Mouse (Mus musculus) cerebellum, postnatal 10 days (tissue): ENCODE measurements around the gene Hsp90ab1.

Source experiments
- DNase-seq, 2 experiments: peaks; one replicate each; pipeline ENCODE4 v3.0.0; 2021; ENCODE audit warnings: mixed read lengths in 2 of 2

The Hsp90ab1 gene

DNA sequence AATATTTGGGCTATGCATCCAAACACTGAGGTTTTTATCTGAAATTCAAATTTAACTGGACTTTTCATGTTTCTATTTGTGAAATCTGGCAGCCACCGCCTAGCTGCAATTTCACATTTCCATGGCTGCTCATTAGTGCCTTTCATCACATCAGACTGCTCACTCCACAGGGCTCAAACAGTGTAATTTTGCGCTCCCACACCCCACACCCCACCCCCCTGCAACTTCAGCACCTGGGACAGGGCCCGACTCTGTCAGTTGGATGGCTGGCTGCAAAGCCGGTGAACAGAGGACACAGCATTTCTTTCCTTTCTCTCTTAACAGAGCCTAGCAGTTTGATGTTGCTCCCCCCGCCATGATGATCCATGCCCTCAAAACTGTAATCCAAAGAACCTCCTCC is 36.8 kb downstream of the Hsp90ab1 start:
- peak in 1 of 2 experiments; percentile 29 for DNase-seq

DNA sequence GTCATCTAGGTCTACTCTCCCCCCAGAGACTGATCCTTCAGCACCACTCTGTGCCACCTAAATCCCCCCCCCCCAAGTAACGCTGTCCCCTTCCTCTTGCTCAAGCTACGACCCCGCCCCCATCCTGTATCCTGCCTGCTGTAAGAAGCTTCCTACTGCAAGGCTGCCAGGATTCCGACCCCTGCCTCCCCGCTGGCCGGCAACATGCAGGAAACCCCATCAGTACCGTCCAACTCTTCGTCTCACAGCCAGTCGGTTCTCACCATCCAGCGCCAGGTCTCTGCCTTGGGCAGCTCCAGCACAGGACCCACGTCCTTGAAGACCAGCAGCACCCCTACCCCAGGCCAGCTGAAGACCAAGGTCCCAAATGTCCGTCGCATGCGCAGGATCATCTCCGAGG is 40.2 kb downstream of the Hsp90ab1 start:
- DNase-seq = peak; percentile 58 to 65

DNA sequence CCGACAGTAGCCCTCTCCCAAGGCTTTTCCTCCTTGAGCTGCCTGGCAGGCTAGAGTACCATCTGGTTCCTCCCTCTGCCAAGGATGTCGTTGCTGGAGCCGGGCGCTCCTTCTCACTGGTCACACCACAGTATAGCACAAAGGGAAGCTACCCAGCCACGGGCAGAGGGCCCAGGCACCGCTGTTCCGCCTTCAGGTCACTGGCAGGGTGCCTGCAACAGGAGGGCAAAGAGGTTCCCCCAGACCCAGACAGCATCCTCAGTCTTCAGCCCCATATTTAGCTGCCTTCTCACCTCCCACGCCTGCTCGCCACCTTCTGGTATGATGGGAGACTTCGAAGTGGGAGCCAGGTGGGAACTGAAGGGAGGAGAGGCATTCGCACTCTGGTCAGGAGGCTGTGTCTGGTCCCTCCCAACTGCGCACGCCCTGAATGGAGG is 42.7 kb downstream of the Hsp90ab1 start:
- DNase-seq = peak; percentile 98 to 99

DNA sequence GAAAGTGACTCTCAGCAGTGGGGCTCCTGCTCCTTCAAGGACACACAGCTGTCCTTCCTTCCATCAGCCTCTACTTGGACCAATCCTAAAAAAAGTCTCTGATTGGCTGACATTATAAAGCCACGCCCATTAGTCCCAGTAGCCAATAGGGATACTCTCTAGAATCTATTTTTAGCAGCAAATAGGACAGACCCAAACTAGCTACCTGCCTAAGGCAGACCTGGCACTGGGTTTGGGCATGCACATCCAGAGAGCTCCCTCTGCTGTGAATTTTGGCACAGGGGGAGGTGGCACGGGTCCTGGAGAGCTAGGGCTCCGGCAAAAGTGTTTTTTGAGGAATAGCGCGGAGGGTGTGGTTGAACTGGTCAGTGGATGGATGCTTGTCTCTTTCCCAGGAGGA is 46.5 kb downstream of the Hsp90ab1 start:
- DNase-seq = peak; percentile 78

GRCm38 (mm10) chr17:45524961-45525360 is 48.1 kb downstream of the Hsp90ab1 start:
- peak; percentile 90 to 93 for DNase-seq

GRCm38 (mm10) chr17:45523263-45523662 is 49.8 kb downstream of the Hsp90ab1 start, which contains the start of gene Tcte1:
Tcte1 (plus strand) TSS chr17:45523434.
- DNase-seq = peak; percentile 76 to 81

DNA sequence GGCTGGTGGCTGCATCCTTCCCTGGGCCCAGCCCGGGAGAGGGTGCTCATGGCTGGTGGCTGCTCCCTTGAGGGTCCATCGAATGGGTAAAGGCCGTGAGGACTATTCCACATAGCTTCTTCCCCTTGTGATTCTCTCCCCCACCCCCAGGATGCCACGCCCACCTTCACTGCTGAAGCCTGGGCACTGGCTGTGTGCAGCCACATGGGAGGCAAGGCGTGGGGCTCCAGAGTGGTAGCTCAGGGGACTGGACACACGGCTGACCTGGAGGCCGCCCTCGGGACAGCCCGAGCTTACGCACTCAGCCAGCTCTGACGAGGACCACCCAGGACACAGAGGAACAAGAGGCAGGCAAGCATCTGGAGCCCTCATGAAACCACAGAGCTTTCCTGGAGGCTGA is 52.9 kb downstream of the Hsp90ab1 start:
- peak in 1 of 2 experiments; percentile 53 for DNase-seq

DNA sequence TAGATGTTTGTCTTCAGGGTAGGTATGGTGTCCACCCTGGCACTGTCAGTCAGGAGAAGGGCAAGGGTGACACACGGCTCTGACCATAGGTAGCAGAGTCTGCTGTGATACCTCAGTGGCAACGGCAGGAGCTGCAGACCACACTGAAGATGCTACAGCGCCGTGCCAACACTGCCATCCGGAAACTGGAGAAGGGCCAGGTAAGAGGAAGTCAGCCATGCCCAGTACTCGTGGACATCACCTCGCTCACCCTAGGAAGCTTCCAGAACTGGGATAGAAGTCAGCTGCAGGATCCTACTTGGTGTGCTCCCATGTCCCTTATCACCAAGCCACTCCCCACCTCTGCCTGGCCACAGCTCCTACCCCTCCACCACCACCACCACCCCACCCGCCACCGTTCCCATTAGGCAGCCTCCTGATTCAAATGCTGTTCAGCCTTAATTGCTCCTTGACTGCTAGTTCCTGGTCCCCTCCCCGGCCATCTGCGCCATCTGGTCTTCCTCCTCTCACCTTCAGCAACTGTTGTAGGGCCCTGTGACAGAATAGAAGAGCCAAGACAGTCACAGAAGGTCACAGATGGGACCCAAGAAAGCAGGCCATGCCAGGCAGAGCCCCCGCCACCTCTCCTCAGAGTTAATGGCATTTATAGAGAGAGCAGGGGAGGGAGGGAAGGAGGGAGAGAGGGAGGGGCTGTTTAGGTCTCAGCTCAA is 54.1 kb downstream of the Hsp90ab1 start:
- peak; percentile 92 to 94 for DNase-seq
